21 mouse cellular contexts compared by ENCODE assay signal in the genomic region with DNA sequence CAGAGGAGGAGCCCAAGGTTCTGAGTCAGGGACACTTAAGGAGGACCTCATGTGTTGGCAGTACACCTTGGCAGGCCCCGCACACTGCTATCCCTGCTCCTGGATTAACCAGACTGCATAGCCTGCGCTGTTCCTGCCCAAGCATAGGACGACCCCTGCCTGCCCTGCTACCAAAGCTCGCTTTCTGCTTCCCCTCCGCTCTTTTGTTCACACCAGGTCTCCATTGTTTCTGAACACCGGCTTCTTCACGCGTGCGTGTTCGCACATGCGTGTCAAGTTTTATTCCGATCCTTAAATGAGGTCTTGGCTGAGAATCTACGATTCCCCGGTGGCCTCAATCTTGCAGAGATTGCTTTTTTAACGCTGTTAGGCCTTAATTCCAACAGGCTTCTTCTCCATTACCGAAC. TPM values are rescaled to one million over a fixed set of nuclear protein-coding genes. Genes with fewer than 3 reads are reported as not detected.
DNase-seq lines count a peak whose midpoint lies in the region; ATAC-seq lines count a peak whose summit lies in the region.
"Had no signal": no experiment of that assay in that cellular context is flagged by ENCODE, and none has a peak within 500 bp of the region (broad histone marks: within the 10 kb centered on the region; RNA-seq: fewer than 3 reads in every experiment).

No protein-coding gene starts in this region.

- DNase-seq in neural tube, embryonic 11.5 days (ENCODE audit: low spot score): no peak
- DNase-seq in neural tube, embryonic 10.5 days (ENCODE audit: extremely low spot score, low spot score): no peak
- no peak for DNase-seq in hindbrain, embryonic 11.5 days (ENCODE audit: low spot score)
- no peak for DNase-seq in heart, postnatal 10 days
- DNase-seq: adrenal gland, postnatal 14 days; gastrocnemius, postnatal 14 days; kidney, adult 18-20 months; kidney, postnatal 4 days; lung, postnatal 14 days; right cerebral cortex, postnatal 25 days; thymus, postnatal 36 days had no signal

- H3K4me3 ChIP-seq in neural tube, embryonic 11.5 days (ENCODE audit: low read depth, low read length): no peak overlapping the region
- H3K4me3 ChIP-seq in hindbrain, embryonic 11.5 days (ENCODE audit: low read depth, low read length): no peak overlapping the region
- no peak overlapping the region for H3K4me3 ChIP-seq in midbrain, embryonic 12.5 days
- H3K4me3 ChIP-seq in neural tube, embryonic 15.5 days (replicated peaks): no peak overlapping the region
- no peak overlapping the region for H3K4me3 ChIP-seq in liver, embryonic 12.5 days
- H3K4me3 ChIP-seq: embryonic facial prominence, embryonic 13.5 days; heart, embryonic 13.5 days; limb, embryonic 12.5 days had no signal

- H3K4me2 ChIP-seq in neural tube, embryonic 11.5 days (ENCODE audit: low read depth): no peak overlapping the region
- H3K4me2 ChIP-seq in hindbrain, embryonic 11.5 days (replicated peaks; ENCODE audit: low read depth, low read length): no peak overlapping the region
- H3K4me2 ChIP-seq in midbrain, embryonic 12.5 days (replicated peaks): no peak overlapping the region
- H3K4me2 ChIP-seq in neural tube, embryonic 15.5 days: peak overlapping the region; percentile 19; the same call in 1 of the 2 replicates
- H3K4me2 ChIP-seq in liver, embryonic 12.5 days: no peak overlapping the region
- H3K4me2 ChIP-seq: embryonic facial prominence, embryonic 13.5 days; heart, embryonic 13.5 days; limb, embryonic 12.5 days had no signal

- no peaks in the 10 kb centered on the region for H3K9me3 ChIP-seq in neural tube, embryonic 11.5 days (ENCODE audit: control insufficient read depth, low read length)
- no peaks in the 10 kb centered on the region for H3K9me3 ChIP-seq in hindbrain, embryonic 11.5 days (ENCODE audit: control insufficient read depth, low read length)
- no peaks in the 10 kb centered on the region for H3K9me3 ChIP-seq in midbrain, embryonic 12.5 days
- H3K9me3 ChIP-seq in neural tube, embryonic 15.5 days (replicated peaks): no peaks in the 10 kb centered on the region
- no peaks in the 10 kb centered on the region for H3K9me3 ChIP-seq in liver, embryonic 12.5 days (replicated peaks)
- H3K9me3 ChIP-seq: embryonic facial prominence, embryonic 13.5 days; heart, embryonic 13.5 days had no signal

- no peaks in the 10 kb centered on the region; the same call in 1 of the 2 replicates for H3K36me3 ChIP-seq in neural tube, embryonic 11.5 days (ENCODE audit: control insufficient read depth, insufficient read depth, low read length)
- H3K36me3 ChIP-seq in hindbrain, embryonic 11.5 days (ENCODE audit: control insufficient read depth, insufficient read depth, low read length): no peaks in the 10 kb centered on the region
- no peaks in the 10 kb centered on the region for H3K36me3 ChIP-seq in midbrain, embryonic 12.5 days
- H3K36me3 ChIP-seq in neural tube, embryonic 15.5 days: no peaks in the 10 kb centered on the region
- no peaks in the 10 kb centered on the region for H3K36me3 ChIP-seq in liver, embryonic 12.5 days
- H3K36me3 ChIP-seq: embryonic facial prominence, embryonic 13.5 days; G1E; heart, embryonic 13.5 days; limb, embryonic 12.5 days had no signal

- H3K9ac ChIP-seq in neural tube, embryonic 11.5 days (ENCODE audit: low read length): no peak overlapping the region
- H3K9ac ChIP-seq in hindbrain, embryonic 11.5 days (ENCODE audit: low read depth, low read length): no peak overlapping the region; the same call in 1 of the 2 replicates
- H3K9ac ChIP-seq in midbrain, embryonic 12.5 days (replicated peaks): no peak overlapping the region
- no peak overlapping the region for H3K9ac ChIP-seq in neural tube, embryonic 15.5 days (replicated peaks)
- H3K9ac ChIP-seq in liver, embryonic 12.5 days: no peak overlapping the region
- H3K9ac ChIP-seq: embryonic facial prominence, embryonic 13.5 days; heart, embryonic 13.5 days; limb, embryonic 12.5 days had no signal

- H3K27me3 ChIP-seq in neural tube, embryonic 11.5 days (ENCODE audit: control insufficient read depth, insufficient read depth, low read length): no peaks in the 10 kb centered on the region
- no peaks in the 10 kb centered on the region for H3K27me3 ChIP-seq in hindbrain, embryonic 11.5 days (ENCODE audit: control insufficient read depth, insufficient read depth, low read length)
- peaks cover 13% of the 10 kb centered on the region; the same call in 1 of the 2 replicates for H3K27me3 ChIP-seq in midbrain, embryonic 12.5 days
- H3K27me3 ChIP-seq in neural tube, embryonic 15.5 days (replicated peaks): no peaks in the 10 kb centered on the region
- peaks cover 8% of the 10 kb centered on the region; the same call in 1 of the 2 replicates for H3K27me3 ChIP-seq in liver, embryonic 12.5 days (replicated peaks)

- WGBS in neural tube, embryonic 11.5 days: 63% methylated on average over 16 of the region's 16 CpGs
- WGBS in hindbrain, embryonic 11.5 days: 51% methylated on average over 16 of the region's 16 CpGs
- 34% methylated on average over 16 of the region's 16 CpGs for WGBS in midbrain, embryonic 12.5 days
- WGBS in neural tube, embryonic 15.5 days: 41% methylated on average over 16 of the region's 16 CpGs
- WGBS in liver, embryonic 12.5 days (ENCODE audit: insufficient replicate concordance): 72% methylated on average over 16 of the region's 16 CpGs

- no peak for ATAC-seq in neural tube, embryonic 11.5 days (ENCODE audit: insufficient read depth, low FRiP score, low TSS enrichment)
- no peak for ATAC-seq in hindbrain, embryonic 11.5 days (ENCODE audit: low FRiP score)
- no peak for ATAC-seq in midbrain, embryonic 12.5 days (ENCODE audit: low FRiP score, low read depth)
- peak; percentile 32 for ATAC-seq in neural tube, embryonic 15.5 days (ENCODE audit: low FRiP score)
- ATAC-seq in activated CD4-positive, CD25-positive, alpha-beta regulatory T cell, adult 4 months: no peak
- ATAC-seq in liver, embryonic 12.5 days: no peak

- intact Hi-C loops in heart, postnatal 10 days (cut with DNase I): no loop called here

- H3K4me1 ChIP-seq in neural tube, embryonic 11.5 days (ENCODE audit: control insufficient read depth, insufficient read depth, low read length): peaks cover 5% of the 10 kb centered on the region
- peaks cover 3% of the 10 kb centered on the region; the same call in 1 of the 2 replicates for H3K4me1 ChIP-seq in hindbrain, embryonic 11.5 days (replicated peaks; ENCODE audit: control insufficient read depth, insufficient read depth, low read length)
- H3K4me1 ChIP-seq in midbrain, embryonic 12.5 days: peaks cover 25% of the 10 kb centered on the region
- peaks cover 44% of the 10 kb centered on the region for H3K4me1 ChIP-seq in neural tube, embryonic 15.5 days
- no peaks in the 10 kb centered on the region for H3K4me1 ChIP-seq in liver, embryonic 12.5 days
- H3K4me1 ChIP-seq: embryonic facial prominence, embryonic 13.5 days; heart, embryonic 13.5 days; limb, embryonic 12.5 days had no signal

- 0 out of 2 replicates have a peak overlapping the region, but pooled peaks have one; percentile 14 for H3K27ac ChIP-seq in neural tube, embryonic 11.5 days (ENCODE audit: low read depth, low read length)
- H3K27ac ChIP-seq in hindbrain, embryonic 11.5 days (ENCODE audit: low read depth, low read length): peak overlapping the region; percentile 47
- 0 out of 2 replicates have a peak overlapping the region, but pooled peaks have one; percentile 3 for H3K27ac ChIP-seq in midbrain, embryonic 12.5 days (replicated peaks)
- H3K27ac ChIP-seq in neural tube, embryonic 15.5 days (replicated peaks): peak overlapping the region; percentile 81
- no peak overlapping the region for H3K27ac ChIP-seq in liver, embryonic 12.5 days
- H3K27ac ChIP-seq: embryonic facial prominence, embryonic 13.5 days; heart, embryonic 13.5 days; limb, embryonic 12.5 days had no signal

RNA-seq across cellular contexts. Expression of a gene that starts 20.4 kb away (rescaled TPM):
- polyA plus RNA-seq in neural tube, embryonic 11.5 days (2014; fragmentation: Nextera tagmentation; extraction: Ambion mirVana): 16.1 and 16.2 TPM in 2 replicates
- 11.7 and 12.6 TPM in 2 replicates for polyA plus RNA-seq in hindbrain, embryonic 11.5 days (2014; fragmentation: Nextera tagmentation; extraction: Ambion mirVana)
- polyA plus RNA-seq in midbrain, embryonic 12.5 days (2016; fragmentation: Nextera tagmentation; extraction: Ambion mirVana): 16.0 and 17.0 TPM in 2 replicates
- 80.9 and 99.8 TPM in 2 replicates for polyA plus RNA-seq in neural tube, embryonic 15.5 days (2015; fragmentation: Nextera tagmentation; extraction: Ambion mirVana)
- under 1 TPM in 1 of 2 experiments, not detected in 1; 0.11 TPM for polyA plus RNA-seq in activated CD4-positive, CD25-positive, alpha-beta regulatory T cell, adult 4 months (2017; shearing (Covaris generic))
- under 1 TPM in 1 of 2 experiments, not detected in 1; 0.36 TPM for total RNA-seq in heart, postnatal 10 days (2021)
- polyA plus RNA-seq in liver, embryonic 12.5 days (2016; fragmentation: Nextera tagmentation; extraction: Ambion mirVana): 0.46 and 0.61 TPM in 2 replicates
- total RNA-seq: hematopoietic stem cell, adult 5-6 weeks; megakaryocyte-erythroid progenitor cell, adult 5-6 weeks had no signal
- polyA plus RNA-seq: G1E had no signal
